Mouse (Mus musculus) c-Kit-positive CD71-positive TER-119-positive erythroid progenitor cells, embryonic 14.5 days (primary cell): ENCODE data around the gene Cenpt.

ENCODE experiments used
- DNase-seq: peaks from one replicate; pipeline ENCODE4 v3.0.0-alpha.2; 2013; ENCODE audit warnings: low spot score

Gene Cenpt

DNA sequence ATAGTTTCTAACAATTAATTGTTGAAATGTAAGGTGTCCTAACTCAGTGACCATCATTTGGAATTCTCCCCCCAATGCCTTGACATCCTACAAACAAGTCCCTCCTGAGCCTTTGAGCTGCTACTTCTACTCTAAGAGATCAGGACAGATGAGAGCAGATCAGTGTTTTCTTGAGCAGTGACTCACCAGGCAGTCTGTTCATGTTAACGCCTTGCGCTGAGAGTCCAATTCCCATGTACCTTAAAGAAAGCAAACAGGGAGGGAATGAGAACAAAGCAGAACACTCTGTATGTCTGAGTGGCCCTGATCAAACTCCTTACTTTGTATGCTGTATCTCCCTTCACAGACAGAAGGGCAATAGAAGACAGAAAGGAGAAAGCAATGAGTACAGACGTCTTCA lies 47.7 kb downstream of the Cenpt start:
- DNase-seq, result no peak

GRCm38 (mm10) chr8:105804797-105805196 lies 48.3 kb downstream of the Cenpt start:
- DNase-seq, result no peak

GRCm38 (mm10) chr8:105801153-105801904 lies 51.7 kb downstream of the Cenpt start:
- peak; percentile 85 for DNase-seq

- peak; percentile 73 for DNase-seq
Measured at GRCm38 (mm10) chr8:105799091-105799812, 53.8 kb downstream of the Cenpt start.

GRCm38 (mm10) chr8:105798408-105798807 lies 54.7 kb downstream of the Cenpt start:
- DNase-seq, result no peak

DNA sequence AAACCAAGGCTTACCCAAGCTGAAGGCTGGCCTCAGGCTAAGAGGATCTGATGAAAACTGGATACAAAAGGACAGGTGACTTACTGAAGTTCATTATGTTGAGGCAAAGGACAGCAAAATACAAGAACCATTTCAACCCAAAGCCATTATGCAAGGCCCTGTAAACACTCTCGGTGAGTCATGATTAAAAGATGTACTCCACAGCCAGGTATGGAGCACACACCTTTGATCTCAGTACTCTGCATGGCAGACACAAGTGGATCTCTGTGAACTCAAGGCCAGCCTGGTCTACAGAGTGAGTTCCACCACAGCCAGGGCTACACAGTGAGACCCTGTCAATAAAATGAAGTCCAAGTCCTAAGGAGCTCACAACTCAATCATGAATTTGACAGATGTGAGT lies 57.3 kb downstream of the Cenpt start:
- no peak for DNase-seq
